Mouse (Mus musculus) midbrain, postnatal 0 days (tissue): ENCODE data around the gene Amotl1. TPM values are rescaled to one million over a fixed set of nuclear protein-coding genes. Genes with fewer than 3 reads are reported as not detected.
"Not testable (repeated sequence)": the region's sequence is repeated elsewhere in the genome, so short reads cannot be mapped to it uniquely, and the experiment has no call there.

ENCODE experiments used
- ATAC-seq: fragments of 200-750 bp; cut with Nextera tagmentation; 2 replicates; pipeline ENCODE4 v1.8.0; 2017; ENCODE audit warnings: moderate number of reproducible peaks, mild to moderate bottlenecking, moderate TSS enrichment, moderate library complexity; ENCODE audit not compliant: low FRiP score
- DNase-seq: peaks from one replicate; pipeline ENCODE4 v3.0.0-alpha.2; 2015; ENCODE audit warnings: low spot score
- H3K27ac ChIP-seq: fragments of 300-500 bp; sonication (generic); 2 replicates; pipeline ENCODE4 v1.5.1; 2014; ENCODE audit warnings: low read depth, mild to moderate bottlenecking, low read length, mixed read lengths
- H3K27me3 ChIP-seq: fragments of 300-500 bp; sonication (generic); 2 replicates; pipeline ENCODE4 v1.6.1; 2014; ENCODE audit warnings: low read length, control low read depth, mixed read lengths; ENCODE audit not compliant: insufficient read depth
- H3K36me3 ChIP-seq: fragments of 300-500 bp; sonication (generic); 2 replicates; pipeline ENCODE4 v1.6.1; 2014; ENCODE audit warnings: low read length, control low read depth, mixed read lengths; ENCODE audit not compliant: insufficient read depth
- H3K4me1 ChIP-seq: fragments of 300-500 bp; sonication (generic); 2 replicates; pipeline ENCODE4 v1.6.1; 2014; ENCODE audit warnings: mild to moderate bottlenecking, control low read depth, antibody characterized with exemption, low read length, mixed read lengths; ENCODE audit not compliant: insufficient read depth
- H3K4me2 ChIP-seq: fragments of 300-500 bp; sonication (generic); 2 replicates; pipeline ENCODE4 v1.6.1; 2014; ENCODE audit warnings: low read depth, mild to moderate bottlenecking, low read length, mixed read lengths; ENCODE audit not compliant: poor library complexity, severe bottlenecking
- H3K4me3 ChIP-seq: fragments of 300-500 bp; sonication (generic); 2 replicates; pipeline ENCODE4 v1.5.1; 2014; ENCODE audit warnings: low read depth, mild to moderate bottlenecking, low read length, moderate library complexity
- H3K9ac ChIP-seq: fragments of 300-500 bp; sonication (generic); replicated peaks from 2 replicates; pipeline ENCODE4 v1.6.1; 2014; ENCODE audit warnings: mild to moderate bottlenecking, low read length, moderate library complexity, mixed read lengths; ENCODE audit not compliant: poor library complexity, severe bottlenecking
- H3K9me3 ChIP-seq: fragments of 300-500 bp; sonication (generic); 2 replicates; pipeline ENCODE4 v1.6.1; 2016; ENCODE audit warnings: low read length, control low read depth
- CTCF ChIP-seq: IDR thresholded peaks from 2 replicates; pipeline ENCODE4 v1.5.1; 2016; ENCODE audit warnings: antibody characterized with exemption, mild to moderate bottlenecking
- WGBS: fragments of 180-500 bp; shearing (Covaris S2); extraction: QIAGEN DNeasy Blood & Tissue Kit; methylation state at CpG from one replicate; pipeline ENCODE4 v1.1.7; 2014; 5-methylcytosine and 5-hydroxymethylcytosine counted together
- polyA plus RNA-seq: library from polyadenylated mRNA; unstranded; fragments of >200 nt; fragmentation: Nextera tagmentation; extraction: Ambion mirVana; gene quantifications from 2 replicates; pipeline ENCODE4 v1.2.1, GENCODE M21; 2015
- total RNA-seq: library from RNA; depleted of rRNA; stranded (reverse); fragments of >200 nt; gene quantifications from 2 replicates; pipeline ENCODE4 v1.2.3, GENCODE M21; 2014

Gene Amotl1
- total and polyA plus RNA-seq, 2 experiments from 2014 or later, result 5.8 to 26.2 TPM

- no peak for ATAC-seq
- WGBS, result 61% methylated on average over 9 of the region's 9 CpGs
- H3K4me3 ChIP-seq, result no peak overlapping the region
- no peaks in the 10 kb centered on the region; the same call in 1 of the 2 replicates for H3K9me3 ChIP-seq
- H3K27ac ChIP-seq, result no peak overlapping the region
- no peak for DNase-seq
- no peak for TF ChIP-seq CTCF
- H3K9ac ChIP-seq, result no peak overlapping the region
- H3K36me3 ChIP-seq, result no peaks in the 10 kb centered on the region
- no peaks in the 10 kb centered on the region for H3K27me3 ChIP-seq
- no peak overlapping the region for H3K4me2 ChIP-seq
- no peaks in the 10 kb centered on the region for H3K4me1 ChIP-seq
Measured at GRCm38 (mm10) chr9:14675707-14676691, 31.1 kb upstream of the Amotl1 start.

DNA sequence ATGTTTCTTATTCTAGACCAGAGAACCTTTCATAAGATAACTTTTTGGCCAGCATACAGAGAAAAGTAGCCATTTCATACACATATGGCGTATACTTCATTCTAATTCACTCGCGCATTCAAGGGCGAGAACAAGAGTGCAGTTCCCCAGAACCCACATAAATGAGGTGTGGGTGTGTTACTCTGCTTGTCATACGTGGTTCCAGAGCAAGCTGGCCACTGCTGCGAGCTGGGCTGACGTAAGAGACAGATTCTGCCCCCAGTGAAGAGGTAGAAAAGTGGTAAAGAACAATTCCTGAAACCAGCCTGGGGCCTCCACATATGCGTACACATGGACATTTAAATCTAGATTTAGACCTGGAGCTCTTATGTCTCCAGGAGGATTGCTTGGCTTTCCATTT, 29.6 kb upstream of the Amotl1 start:
- H3K9me3 ChIP-seq, result no peaks in the 10 kb centered on the region; the same call in 1 of the 2 replicates
- no peaks in the 10 kb centered on the region for H3K36me3 ChIP-seq
- no peak for DNase-seq
- H3K9ac ChIP-seq, result no peak overlapping the region
- no peak for ATAC-seq
- H3K27me3 ChIP-seq, result no peaks in the 10 kb centered on the region
- 94% methylated on average over 8 of the region's 8 CpGs for WGBS
- H3K4me1 ChIP-seq, result no peaks in the 10 kb centered on the region
- no peak overlapping the region for H3K27ac ChIP-seq
- no peak overlapping the region for H3K4me3 ChIP-seq
- no peak for TF ChIP-seq CTCF
- H3K4me2 ChIP-seq, result no peak overlapping the region

DNA sequence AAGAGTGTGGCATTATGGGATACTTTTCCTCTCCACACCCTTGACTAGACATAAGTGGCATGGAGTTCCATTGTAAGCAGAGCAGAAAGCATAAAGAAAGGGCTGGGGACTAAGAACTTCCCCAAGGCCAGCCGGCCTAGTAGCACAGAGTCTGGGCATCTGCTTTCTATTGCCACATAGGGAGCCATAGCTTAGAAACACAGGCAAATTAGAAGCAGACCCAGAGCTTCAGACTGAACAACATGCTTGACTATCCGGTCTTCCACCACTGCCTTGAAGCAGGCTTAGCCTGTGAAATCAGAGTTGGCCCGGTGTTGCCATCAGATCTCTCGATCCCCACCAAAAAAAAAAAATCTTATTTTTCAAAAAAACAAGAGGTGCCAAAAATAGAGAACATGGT, 28.3 kb upstream of the Amotl1 start:
- no peak overlapping the region for H3K9ac ChIP-seq
- WGBS, result 85% methylated on average over 4 of the region's 4 CpGs
- no peak for ATAC-seq

DNA sequence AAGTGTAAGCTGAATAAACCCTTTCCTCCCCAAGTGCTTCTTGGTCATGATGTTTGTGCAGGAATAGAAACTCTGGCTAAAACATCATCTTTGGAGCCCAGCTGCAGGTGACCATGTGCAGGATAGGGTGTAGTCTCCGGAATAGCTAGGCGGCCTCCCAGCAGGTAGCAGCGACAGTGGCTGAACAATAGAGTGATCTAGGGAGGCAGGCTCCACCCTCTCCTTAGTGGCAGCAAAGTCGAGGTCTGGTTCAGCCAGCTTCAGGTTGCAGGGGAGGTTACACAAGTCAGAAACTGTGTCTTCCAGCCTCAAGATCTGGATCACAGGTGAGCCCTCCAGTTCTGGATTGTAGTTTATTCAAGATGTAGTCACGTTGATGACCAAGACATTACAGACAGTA, 27.1 kb upstream of the Amotl1 start:
- WGBS, result 35% methylated on average over 5 of the region's 5 CpGs
- not testable (repeated sequence) for H3K36me3 ChIP-seq, H3K27me3 ChIP-seq, H3K9me3 ChIP-seq, H3K27ac ChIP-seq, H3K4me3 ChIP-seq, ATAC-seq, H3K9ac ChIP-seq, DNase-seq, H3K4me2 ChIP-seq, H3K4me1 ChIP-seq

More for the DNA sequence above, 28.3 kb upstream of the Amotl1 start:
- Histone ChIP-seq H3K9me3 (no peaks in the 10 kb centered on the region), H3K4me1 (no peaks in the 10 kb centered on the region), H3K4me3 (no peak overlapping the region), H3K4me2 (no peak overlapping the region), H3K27me3 (no peaks in the 10 kb centered on the region), H3K36me3 (no peaks in the 10 kb centered on the region), H3K27ac (no peak overlapping the region)
- TF ChIP-seq CTCF, result no peak
- DNase-seq, result no peak

GRCm38 (mm10) chr9:14668382-14668781, 23.5 kb upstream of the Amotl1 start:
- ATAC-seq, result no peak

GRCm38 (mm10) chr9:14666071-14666470, 21.2 kb upstream of the Amotl1 start:
- Histone ChIP-seq H3K9me3 (no peaks in the 10 kb centered on the region), H3K27ac (no peak overlapping the region), H3K36me3 (no peaks in the 10 kb centered on the region), H3K27me3 (no peaks in the 10 kb centered on the region), H3K4me2 (no peak overlapping the region), H3K4me1 (no peaks in the 10 kb centered on the region), H3K9ac (no peak overlapping the region), H3K4me3 (no peak overlapping the region)
- WGBS, result 91% methylated on average over 3 of the region's 3 CpGs
- TF ChIP-seq CTCF, result no peak
- DNase-seq, result no peak
- ATAC-seq, result no peak

More at GRCm38 (mm10) chr9:14668382-14668781, 23.5 kb upstream of the Amotl1 start:
- Histone ChIP-seq H3K27ac (no peak overlapping the region), H3K27me3 (no peaks in the 10 kb centered on the region), H3K9ac (no peak overlapping the region), H3K36me3 (no peaks in the 10 kb centered on the region), H3K4me2 (no peak overlapping the region), H3K9me3 (no peaks in the 10 kb centered on the region), H3K4me3 (no peak overlapping the region), H3K4me1 (no peaks in the 10 kb centered on the region)
- no peak for DNase-seq
- TF ChIP-seq CTCF, result no peak
- 87% methylated on average over 3 of the region's 3 CpGs for WGBS
